Comparison of ENCODE assay signal across 8 mouse cellular contexts in genomic region chr3:95905940-95906492, GRCm38 (mm10). TPM values are rescaled to one million over a fixed set of nuclear protein-coding genes. Genes with fewer than 3 reads are reported as not detected.
DNase-seq lines count a peak whose midpoint lies in the region; ATAC-seq and TF ChIP-seq lines count a peak whose summit lies in the region.

No protein-coding gene starts in this region.

- WGBS in forebrain, embryonic 10.5 days, result 1% methylated on average over 12 of the region's 12 CpGs
- WGBS in hindbrain, postnatal 0 days, result under 1% methylated on average over 12 of the region's 12 CpGs
- WGBS in liver, embryonic 13.5 days (ENCODE audit: insufficient replicate concordance), result under 1% methylated on average over 12 of the region's 12 CpGs

- peak overlapping the region; percentile 53 for H3K4me2 ChIP-seq in hindbrain, postnatal 0 days (ENCODE audit: low read depth, low read length)
- H3K4me2 ChIP-seq in liver, embryonic 13.5 days, result peak overlapping the region; percentile 64
- H3K4me2 ChIP-seq in myocyte (ENCODE audit: low read depth), result peak overlapping the region; percentile 91

- peaks cover 63% of the 10 kb centered on the region for H3K4me1 ChIP-seq in forebrain, embryonic 10.5 days
- peaks cover 11% of the 10 kb centered on the region; the same call in 1 of the 2 replicates for H3K4me1 ChIP-seq in hindbrain, postnatal 0 days (ENCODE audit: insufficient read depth, low read length)
- peaks cover 38% of the 10 kb centered on the region for H3K4me1 ChIP-seq in liver, embryonic 13.5 days (replicated peaks)

- peak overlapping the region; percentile 60 for H3K4me3 ChIP-seq in forebrain, embryonic 10.5 days
- peak overlapping the region; percentile 17 for H3K4me3 ChIP-seq in hindbrain, postnatal 0 days (ENCODE audit: low read length)
- H3K4me3 ChIP-seq in liver, embryonic 13.5 days (replicated peaks), result peak overlapping the region; percentile 47
- no peak overlapping the region for H3K4me3 ChIP-seq in myocyte

- H3K27me3 ChIP-seq in Patski (no peaks in the 10 kb centered on the region), myocyte (ENCODE audit: control insufficient read depth, insufficient read depth, insufficient read length) (peaks cover 19% of the 10 kb centered on the region)
- peaks cover 11% of the 10 kb centered on the region for H3K27me3 ChIP-seq in forebrain, embryonic 10.5 days (ENCODE audit: poor library complexity, severe bottlenecking)
- H3K27me3 ChIP-seq in hindbrain, postnatal 0 days (ENCODE audit: insufficient read depth, low read length), result peaks cover 8% of the 10 kb centered on the region; the same call in 1 of the 2 replicates
- peaks cover 85% of the 10 kb centered on the region for H3K27me3 ChIP-seq in liver, embryonic 13.5 days

- intact Hi-C loops in left cerebral cortex, postnatal 4 days (cut with DNase I), result no loop called here

- POLR2A ChIA-PET in Patski (lab: Charles Lee), result interaction anchor here (0.6 to 3.8 kb wide), 9 partner anchors 10 to 41 kb away, joined by 3 to 16 read pairs (median 5); partner anchors contain the start of genes Aph1a and Ciart

- H3K9me3 ChIP-seq in forebrain, embryonic 10.5 days, result no peaks in the 10 kb centered on the region
- no peaks in the 10 kb centered on the region for H3K9me3 ChIP-seq in hindbrain, postnatal 0 days (ENCODE audit: low read length)
- no peaks in the 10 kb centered on the region for H3K9me3 ChIP-seq in liver, embryonic 13.5 days (replicated peaks)

- H3ac ChIP-seq in myocyte (ENCODE audit: control insufficient read depth, insufficient read length), result no peak overlapping the region

- ATAC-seq in Patski, result peak; percentile 24
- ATAC-seq in hindbrain, postnatal 0 days, result no peak
- no peak for ATAC-seq in liver, embryonic 13.5 days (ENCODE audit: low read depth)

- H3K79me2 ChIP-seq in myocyte (ENCODE audit: control insufficient read depth, insufficient read depth), result no peaks in the 10 kb centered on the region

- in situ Hi-C loops in Patski (cut with MboI; ENCODE audit: low pct_unique_long_range_greater_than_20kb), result no loop called here

- DNase-seq in left cerebral cortex, postnatal 4 days, result peak; percentile 47
- no peak for DNase-seq in left cerebral cortex, adult 8-10 months (ENCODE audit: low spot score in 2 of 2)
- DNase-seq in Patski (ENCODE audit: low read depth, low spot score), result no peak
- peak; percentile 65 for DNase-seq in forebrain, embryonic 10.5 days (ENCODE audit: extremely low spot score, low spot score)
- DNase-seq in hindbrain, postnatal 0 days (ENCODE audit: low spot score), result peak; percentile 68
- no peak for DNase-seq in liver, embryonic 13.5 days
- no peak for DNase-seq in frontal cortex, postnatal 10 days (ENCODE audit: low spot score in 2 of 2)

- TF ChIP-seq POLR2A in myocyte (IDR thresholded peaks at IDR 0.05; ENCODE audit: insufficient read length, low read depth), result no peak

- H3K27ac ChIP-seq in forebrain, embryonic 10.5 days, result peak overlapping the region; percentile 93
- H3K27ac ChIP-seq in hindbrain, postnatal 0 days, result no peak overlapping the region
- no peak overlapping the region for H3K27ac ChIP-seq in liver, embryonic 13.5 days

- TF ChIP-seq CTCF in Patski (IDR thresholded peaks at IDR 0.05), result no peak
- peak; percentile 68 for TF ChIP-seq CTCF in hindbrain, postnatal 0 days (IDR thresholded peaks at IDR 0.05; ENCODE audit: low read depth)

- no peak overlapping the region for H3K9ac ChIP-seq in hindbrain, postnatal 0 days (replicated peaks; ENCODE audit: low read length)
- H3K9ac ChIP-seq in liver, embryonic 13.5 days, result no peak overlapping the region

- peaks cover 13% of the 10 kb centered on the region for H3K36me3 ChIP-seq in forebrain, embryonic 10.5 days (replicated peaks)
- no peaks in the 10 kb centered on the region for H3K36me3 ChIP-seq in hindbrain, postnatal 0 days (ENCODE audit: insufficient read depth, low read length)
- H3K36me3 ChIP-seq in liver, embryonic 13.5 days, result no peaks in the 10 kb centered on the region
- H3K36me3 ChIP-seq in myocyte (ENCODE audit: control insufficient read depth, insufficient read depth), result no peaks in the 10 kb centered on the region

- CTCF ChIA-PET in Patski (lab: Charles Lee), result interaction anchor here (0.6 to 6.0 kb wide), 24 partner anchors 8 to 403 kb away, joined by 3 to 46 read pairs (median 6); partner anchors contain the start of genes Aph1a, Ciart and Mrps21

TF ChIP-seq in myocyte, 11 proteins besides CTCF, POLR2A, EP300 and RAD21:
- TF ChIP-seq E2F4 (IDR thresholded peaks at IDR 0.05; ENCODE audit: insufficient read depth) (no peak), USF1 (IDR thresholded peaks at IDR 0.05; ENCODE audit: low read depth) (no peak), MYOG (IDR thresholded peaks at IDR 0.05; ENCODE audit: control insufficient read depth in 1 of 3, insufficient read depth in 1 of 3, insufficient read length in 2 of 3, low read depth in 2 of 3) (no peak), CEBPB (IDR thresholded peaks at IDR 0.05; ENCODE audit: insufficient read depth, poor library complexity, severe bottlenecking) (no peak), REST (IDR thresholded peaks at IDR 0.05; ENCODE audit: insufficient read depth, insufficient read length) (no peak), MAX (IDR thresholded peaks at IDR 0.05; ENCODE audit: low read depth) (no peak), TCF3 (IDR thresholded peaks at IDR 0.05; ENCODE audit: insufficient read length, low read depth) (no peak), MYOD1 (IDR thresholded peaks at IDR 0.05; ENCODE audit: control insufficient read depth in 1 of 3, insufficient read length in 2 of 3, low read depth in 2 of 3) (no peak), SRF (IDR thresholded peaks at IDR 0.05; ENCODE audit: control insufficient read depth, insufficient read length, low read depth) (no peak), TCF12 (IDR thresholded peaks at IDR 0.05; ENCODE audit: insufficient read depth, poor library complexity, severe bottlenecking) (no peak), POLR2AphosphoS2 (IDR thresholded peaks at IDR 0.05; ENCODE audit: insufficient read length, low read depth) (no peak)

RNA-seq across cellular contexts. Expression of gene Car14, which starts 1.5 kb away (rescaled TPM):
- 1 to 10 TPM; 2.4 to 2.5 TPM for total RNA-seq in left cerebral cortex, postnatal 4 days (2021)
- total RNA-seq in left cerebral cortex, adult 8-10 months (2022), result 10 to 100 TPM; 12.2 to 20.3 (median 14.2) TPM
- polyA plus RNA-seq in Patski (2021) (1.2 TPM), myocyte (2012; fragmentation: generic; extraction: Trizol) (0.11 TPM)
- polyA plus RNA-seq in forebrain, embryonic 10.5 days (2016; fragmentation: Nextera tagmentation; extraction: Ambion mirVana), result 98.8 and 119 TPM in 2 replicates
- total RNA-seq in hindbrain, postnatal 0 days (2014; rRNA removed), result 7.5 and 9.4 TPM in 2 replicates
- 16.7 and 17.8 TPM in 2 replicates for polyA plus RNA-seq in hindbrain, postnatal 0 days (2015; fragmentation: Nextera tagmentation; extraction: Ambion mirVana)
- polyA plus RNA-seq in liver, embryonic 13.5 days (2015; fragmentation: Nextera tagmentation; extraction: Ambion mirVana), result 10.3 and 10.8 TPM in 2 replicates

RNA-seq across cellular contexts. Expression of gene Aph1a, which starts 12.2 kb away (rescaled TPM):
- 100 to 1,000 TPM in 1 of 2 experiments, 10 to 100 TPM in 1; 91.1 to 101 TPM for total RNA-seq in left cerebral cortex, postnatal 4 days (2021)
- total RNA-seq in left cerebral cortex, adult 8-10 months (2022), result 10 to 100 TPM; 65.4 to 77.7 (median 72.4) TPM
- polyA plus RNA-seq in Patski (2021), result 297 TPM
- polyA plus RNA-seq in forebrain, embryonic 10.5 days (2016; fragmentation: Nextera tagmentation; extraction: Ambion mirVana), result 28.7 and 29.2 TPM in 2 replicates
- total RNA-seq in hindbrain, postnatal 0 days (2014; rRNA removed), result 75.9 and 99.4 TPM in 2 replicates
- polyA plus RNA-seq in hindbrain, postnatal 0 days (2015; fragmentation: Nextera tagmentation; extraction: Ambion mirVana), result 41.1 and 42.2 TPM in 2 replicates
- 17.1 and 18.5 TPM in 2 replicates for polyA plus RNA-seq in liver, embryonic 13.5 days (2015; fragmentation: Nextera tagmentation; extraction: Ambion mirVana)
- polyA plus RNA-seq in myocyte (2012; fragmentation: generic; extraction: Trizol), result 106 TPM

RNA-seq across cellular contexts. Expression of gene BC028528, which starts 14.2 kb away (rescaled TPM):
- 10 to 100 TPM in 1 of 2 experiments, 1 to 10 TPM in 1; 6.8 to 10.8 TPM for total RNA-seq in left cerebral cortex, postnatal 4 days (2021)
- total RNA-seq in left cerebral cortex, adult 8-10 months (2022), result 10 to 100 TPM in 1 of 4 experiments, 1 to 10 TPM in 3; 6.0 to 14.9 (median 8.1) TPM
- polyA plus RNA-seq in Patski (2021) (0.67 TPM), myocyte (2012; fragmentation: generic; extraction: Trizol) (11.3 TPM)
- 7.2 and 7.6 TPM in 2 replicates for polyA plus RNA-seq in forebrain, embryonic 10.5 days (2016; fragmentation: Nextera tagmentation; extraction: Ambion mirVana)
- total RNA-seq in hindbrain, postnatal 0 days (2014; rRNA removed), result 2.6 and 5.5 TPM in 2 replicates
- 21.3 and 23.3 TPM in 2 replicates for polyA plus RNA-seq in hindbrain, postnatal 0 days (2015; fragmentation: Nextera tagmentation; extraction: Ambion mirVana)
- polyA plus RNA-seq in liver, embryonic 13.5 days (2015; fragmentation: Nextera tagmentation; extraction: Ambion mirVana), result 6.6 and 8.6 TPM in 2 replicates

RNA-seq across cellular contexts. Expression of gene Anp32e, which starts 23.0 kb away (rescaled TPM):
- 10 to 100 TPM; 90.4 to 98.0 TPM for total RNA-seq in left cerebral cortex, postnatal 4 days (2021)
- total RNA-seq in left cerebral cortex, adult 8-10 months (2022), result 100 to 1,000 TPM in 3 of 4 experiments, 10 to 100 TPM in 1; 95.2 to 110 (median 106) TPM
- polyA plus RNA-seq in Patski (2021) (224 TPM), myocyte (2012; fragmentation: generic; extraction: Trizol) (48.5 TPM)
- 421 and 423 TPM in 2 replicates for polyA plus RNA-seq in forebrain, embryonic 10.5 days (2016; fragmentation: Nextera tagmentation; extraction: Ambion mirVana)
- 26.2 and 27.5 TPM in 2 replicates for total RNA-seq in hindbrain, postnatal 0 days (2014; rRNA removed)
- 127 and 128 TPM in 2 replicates for polyA plus RNA-seq in hindbrain, postnatal 0 days (2015; fragmentation: Nextera tagmentation; extraction: Ambion mirVana)
- 163 and 218 TPM in 2 replicates for polyA plus RNA-seq in liver, embryonic 13.5 days (2015; fragmentation: Nextera tagmentation; extraction: Ambion mirVana)

RNA-seq across cellular contexts. Expression of gene Ciart, which starts 24.0 kb away (rescaled TPM):
- 1 to 10 TPM; 5.6 to 6.9 TPM for total RNA-seq in left cerebral cortex, postnatal 4 days (2021)
- 10 to 100 TPM; 27.0 to 55.7 (median 48.4) TPM for total RNA-seq in left cerebral cortex, adult 8-10 months (2022)
- polyA plus RNA-seq in Patski (2021) (6.8 TPM), myocyte (2012; fragmentation: generic; extraction: Trizol) (22.4 TPM)
- 9.1 and 11.8 TPM in 2 replicates for polyA plus RNA-seq in forebrain, embryonic 10.5 days (2016; fragmentation: Nextera tagmentation; extraction: Ambion mirVana)
- total RNA-seq in hindbrain, postnatal 0 days (2014; rRNA removed), result 2.5 and 4.3 TPM in 2 replicates
- 7.5 and 11.4 TPM in 2 replicates for polyA plus RNA-seq in hindbrain, postnatal 0 days (2015; fragmentation: Nextera tagmentation; extraction: Ambion mirVana)
- polyA plus RNA-seq in liver, embryonic 13.5 days (2015; fragmentation: Nextera tagmentation; extraction: Ambion mirVana), result 0.88 and 1.4 TPM in 2 replicates

Comparison
In these comparisons a context has a peak if more than half of its experiments do, and no peak if none do; other contexts are left out.
1. DNase-seq: peak in left cerebral cortex, postnatal 4 days (single experiment), forebrain, embryonic 10.5 days (single experiment) and hindbrain, postnatal 0 days (single experiment); none in left cerebral cortex, adult 8-10 months (0 of 2), Patski (single experiment), liver, embryonic 13.5 days (single experiment) and frontal cortex, postnatal 10 days (0 of 2).
2. Peak in every context shown above with its lines, with median percentiles within 50 percentile points of each other: H3K4me2 ChIP-seq.